In genomic region chr13:95943919-95944318, GRCm38 (mm10) we compare ENCODE assay signal across 26 mouse cellular contexts. TPM values are rescaled to one million over a fixed set of nuclear protein-coding genes. Genes with fewer than 3 reads are reported as not detected.
DNase-seq lines count a peak whose midpoint lies in the region; ATAC-seq lines count a peak whose summit lies in the region.
"Had no signal": no experiment of that assay in that cellular context is flagged by ENCODE, and none has a peak within 500 bp of the region (broad histone marks: within the 10 kb centered on the region; RNA-seq: fewer than 3 reads in every experiment).

No protein-coding gene starts in this region.

- H3K27ac ChIP-seq in hindbrain, embryonic 10.5 days: peak overlapping the region; percentile 35; the same call in 1 of the 2 replicates
- no peak overlapping the region for H3K27ac ChIP-seq in hindbrain, embryonic 13.5 days
- H3K27ac ChIP-seq: forebrain, embryonic 10.5 days; forebrain, embryonic 13.5 days; heart, adult 2 months; heart, embryonic 15.5 days; hindbrain, embryonic 12.5 days; intestine, embryonic 15.5 days had no signal

- ATAC-seq in hindbrain, embryonic 13.5 days (ENCODE audit: low FRiP score): no peak
- peak; percentile 70 for ATAC-seq in megakaryocyte, adult 5-6 weeks (ENCODE audit: poor library complexity, severe bottlenecking)
- ATAC-seq: CD4-positive, CD25-positive, alpha-beta regulatory T cell, adult 4 months; forebrain, embryonic 13.5 days; forebrain, embryonic 16.5 days; hindbrain, embryonic 16.5 days; intestine, embryonic 15.5 days had no signal

- peaks cover 9% of the 10 kb centered on the region; the same call in 1 of the 2 replicates for H3K4me1 ChIP-seq in hindbrain, embryonic 10.5 days (replicated peaks)
- H3K4me1 ChIP-seq in hindbrain, embryonic 13.5 days (replicated peaks): 0 out of 2 replicates have a peak, but pooled peaks cover 4% of the 10 kb centered on the region
- H3K4me1 ChIP-seq: forebrain, embryonic 13.5 days; heart, embryonic 15.5 days; hindbrain, embryonic 12.5 days had no signal

- H3K4me2 ChIP-seq in hindbrain, embryonic 13.5 days: no peak overlapping the region
- H3K4me2 ChIP-seq: forebrain, embryonic 13.5 days; heart, embryonic 12.5 days; heart, embryonic 15.5 days; hindbrain, embryonic 12.5 days; intestine, embryonic 15.5 days had no signal

- H3K9me3 ChIP-seq in hindbrain, embryonic 10.5 days: no peaks in the 10 kb centered on the region
- no peaks in the 10 kb centered on the region for H3K9me3 ChIP-seq in hindbrain, embryonic 13.5 days
- H3K9me3 ChIP-seq: forebrain, embryonic 10.5 days; forebrain, embryonic 13.5 days; heart, embryonic 12.5 days; heart, embryonic 15.5 days; hindbrain, embryonic 12.5 days; intestine, embryonic 15.5 days had no signal

- intact Hi-C loops in gastrocnemius, postnatal 36 days (cut with DNase I): no loop called here

- no peaks in the 10 kb centered on the region for H3K36me3 ChIP-seq in hindbrain, embryonic 10.5 days
- H3K36me3 ChIP-seq in hindbrain, embryonic 13.5 days: no peaks in the 10 kb centered on the region
- H3K36me3 ChIP-seq: forebrain, embryonic 10.5 days; heart, embryonic 12.5 days; heart, embryonic 15.5 days; hindbrain, embryonic 12.5 days; intestine, embryonic 15.5 days had no signal

- 80% methylated on average over 3 of the region's 3 CpGs for WGBS in hindbrain, embryonic 10.5 days
- 67% methylated on average over 3 of the region's 3 CpGs for WGBS in hindbrain, embryonic 13.5 days

- DNase-seq in hindbrain, embryonic 10.5 days (ENCODE audit: low spot score): no peak
- peak; percentile 1 for DNase-seq in thymus, postnatal 14 days
- no peak for DNase-seq in thymus, postnatal 0 days (ENCODE audit: low spot score)
- DNase-seq in gastrocnemius, postnatal 36 days: no peak
- no peak for DNase-seq in cerebellum, postnatal 36 days
- DNase-seq: adrenal gland, adult 2 months; adrenal gland, postnatal 25 days; cerebellum, adult 2 months; cerebellum, adult 9-11 months; cerebellum, postnatal 25 days; gastrocnemius, postnatal 10 days; heart, adult 2 months; heart, postnatal 14 days; heart, postnatal 4 days; kidney, adult 11 months had no signal

- H3K4me3 ChIP-seq in hindbrain, embryonic 10.5 days: no peak overlapping the region
- H3K4me3 ChIP-seq in hindbrain, embryonic 13.5 days: no peak overlapping the region
- H3K4me3 ChIP-seq: forebrain, embryonic 10.5 days; forebrain, embryonic 13.5 days; heart, adult 2 months; heart, embryonic 12.5 days; heart, embryonic 15.5 days; hindbrain, embryonic 12.5 days; intestine, embryonic 15.5 days had no signal

- no peak overlapping the region for H3K9ac ChIP-seq in hindbrain, embryonic 13.5 days
- H3K9ac ChIP-seq: forebrain, embryonic 13.5 days; heart, embryonic 12.5 days; heart, embryonic 15.5 days; hindbrain, embryonic 12.5 days; intestine, embryonic 15.5 days had no signal

- 0 out of 2 replicates have a peak, but pooled peaks cover 3% of the 10 kb centered on the region for H3K27me3 ChIP-seq in hindbrain, embryonic 10.5 days (ENCODE audit: insufficient read depth, poor library complexity, severe bottlenecking)
- H3K27me3 ChIP-seq in hindbrain, embryonic 13.5 days: no peaks in the 10 kb centered on the region
- H3K27me3 ChIP-seq: forebrain, embryonic 13.5 days; heart, embryonic 12.5 days; heart, embryonic 15.5 days; hindbrain, embryonic 12.5 days; intestine, embryonic 15.5 days had no signal

RNA-seq across cellular contexts. Expression of gene Iqgap2, which starts 52.2 kb away (rescaled TPM):
- 10.5 and 12.1 TPM in 2 replicates for polyA plus RNA-seq in hindbrain, embryonic 10.5 days (2016; fragmentation: Nextera tagmentation; extraction: Ambion mirVana)
- polyA plus RNA-seq in hindbrain, embryonic 13.5 days (2015; fragmentation: Nextera tagmentation; extraction: Ambion mirVana): 5.4 and 5.9 TPM in 2 replicates
- 10.1 and 12.7 TPM in 2 replicates for polyA plus RNA-seq in thymus, postnatal 0 days (2015; fragmentation: Nextera tagmentation; extraction: Ambion mirVana)
- 143 and 152 TPM in 2 replicates for total RNA-seq in megakaryocyte, adult 5-6 weeks (2015)
- 223 and 240 TPM in 2 replicates for total RNA-seq in megakaryocyte, adult 5-6 weeks (2017)
- total RNA-seq in gastrocnemius, postnatal 36 days (2021): 1 to 10 TPM; 1.3 to 1.6 TPM
